Mouse (Mus musculus) CD8-positive naive resting alpha-beta T cell, adult 57 days (primary cell): ENCODE results near the gene Map3k6. TPM values are rescaled to one million over a fixed set of nuclear protein-coding genes. Genes with fewer than 3 reads are reported as not detected.

Experiments
- total RNA-seq: library from RNA; stranded (reverse); gene quantifications from one replicate; pipeline ENCODE4 v1.2.4, GENCODE M21; 2023

The Map3k6 gene
- not detected for total RNA-seq

GRCm38 (mm10) chr4:133240490-133240921 lies at the start of gene Map3k6:
TSS of gene Map3k6 (plus strand) at chr4:133240818.

GRCm38 (mm10) chr4:133211751-133212561 lies 28.7 kb upstream of the Map3k6 start, which contains the start of the genes Cd164l2 and Gpr3:
TSS of gene Cd164l2 (plus strand) at chr4:133212131.
TSS of gene Gpr3 (minus strand) at chr4:133212536.

GRCm38 (mm10) chr4:133262882-133263281 lies 22.3 kb downstream of the Map3k6 start, which contains the start of gene Sytl1:
TSS of gene Sytl1 (minus strand) at chr4:133263113.

GRCm38 (mm10) chr4:133277104-133278026 lies 36.7 kb downstream of the Map3k6 start, which contains the start of gene Tmem222:
TSS of gene Tmem222 (minus strand) at chr4:133277792.

Other genes starting within 250 kb of the Map3k6 start
- gene Ahdc1, start 229.6 kb upstream of the Map3k6 start, total RNA-seq = 75.6 TPM
- 231 TPM for gene Wasf2, start 110.3 kb upstream of the Map3k6 start, total RNA-seq
- not detected for gene Cd164l2, start 28.7 kb upstream of the Map3k6 start, total RNA-seq
- not detected for gene Gpr3, start 28.3 kb upstream of the Map3k6 start, total RNA-seq
- gene Sytl1, start 22.3 kb downstream of the Map3k6 start, total RNA-seq = 32.6 TPM
- 55.5 TPM for gene Tmem222, start 37.0 kb downstream of the Map3k6 start, total RNA-seq
- 44.1 TPM for gene Wdtc1, start 112.7 kb downstream of the Map3k6 start, total RNA-seq
- 49.2 TPM for gene Slc9a1, start 128.9 kb downstream of the Map3k6 start, total RNA-seq
- gene Tent5b, start 239.3 kb downstream of the Map3k6 start, total RNA-seq = not detected